ENCODE assay signal across 8 mouse cellular contexts in the genomic region with DNA sequence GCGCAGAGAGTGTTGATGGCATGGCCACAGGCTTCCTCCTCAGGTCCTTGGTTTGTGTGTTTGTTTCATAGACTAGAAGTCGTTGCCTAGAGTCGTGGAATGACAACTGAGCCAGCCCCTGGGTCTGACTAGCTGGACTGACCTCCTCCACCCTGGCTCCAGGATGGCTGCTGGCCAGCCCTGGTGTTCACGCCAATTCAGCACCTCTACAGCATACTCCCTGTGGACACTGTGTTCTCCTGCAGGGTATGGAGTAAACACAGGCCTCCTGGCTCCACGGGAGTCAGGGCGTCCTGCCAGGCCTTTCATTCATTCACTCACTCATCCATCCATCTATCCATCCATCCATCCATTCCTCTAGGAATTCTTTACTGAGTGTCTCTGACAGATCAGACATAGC. TPM values are rescaled to one million over a fixed set of nuclear protein-coding genes. Genes with fewer than 3 reads are reported as not detected.
DNase-seq lines count a peak whose midpoint lies in the region; ATAC-seq and TF ChIP-seq lines count a peak whose summit lies in the region.
"Had no signal": no experiment of that assay in that cellular context is flagged by ENCODE, and none has a peak within 500 bp of the region (broad histone marks: within the 10 kb centered on the region; RNA-seq: fewer than 3 reads in every experiment).

No protein-coding gene starts in this region.

- no peak overlapping the region for H3K4me3 ChIP-seq in midbrain, embryonic 10.5 days
- H3K4me3 ChIP-seq in midbrain, embryonic 11.5 days (ENCODE audit: low read depth, low read length): no peak overlapping the region
- no peak overlapping the region for H3K4me3 ChIP-seq in lung, adult 2 months (replicated peaks; ENCODE audit: extremely low read depth, low read depth, low read length)

- no peaks in the 10 kb centered on the region for H3K9me3 ChIP-seq in midbrain, embryonic 10.5 days (replicated peaks)
- no peaks in the 10 kb centered on the region for H3K9me3 ChIP-seq in midbrain, embryonic 11.5 days (ENCODE audit: control insufficient read depth, low read length)

- H3K27ac ChIP-seq in midbrain, embryonic 10.5 days (replicated peaks): 0 out of 2 replicates have a peak overlapping the region, but pooled peaks have one; percentile 68
- H3K27ac ChIP-seq in midbrain, embryonic 11.5 days (ENCODE audit: low read depth, low read length): no peak overlapping the region

- TF ChIP-seq CTCF in lung, adult 2 months (IDR thresholded peaks at IDR 0.05; ENCODE audit: insufficient read depth, low read length): no peak

- no peak for TF ChIP-seq POLR2A in lung, adult 2 months (IDR thresholded peaks at IDR 0.05; ENCODE audit: borderline replicate concordance, extremely low read depth, low read depth, low read length)

- H3K9ac ChIP-seq in midbrain, embryonic 11.5 days (ENCODE audit: low read length): no peak overlapping the region

- no peaks in the 10 kb centered on the region for H3K27me3 ChIP-seq in midbrain, embryonic 10.5 days (ENCODE audit: low read depth, poor library complexity, severe bottlenecking)
- no peaks in the 10 kb centered on the region for H3K27me3 ChIP-seq in midbrain, embryonic 11.5 days (ENCODE audit: control insufficient read depth, insufficient read depth, low read length)

- no peak for ATAC-seq in midbrain, embryonic 11.5 days (ENCODE audit: low FRiP score)

- DNase-seq in midbrain, embryonic 10.5 days (ENCODE audit: low spot score): no peak
- no peak for DNase-seq in midbrain, embryonic 11.5 days (ENCODE audit: low spot score, missing footprints)
- peak; percentile 93 for DNase-seq in gastrocnemius, adult 18-20 months (ENCODE audit: low spot score)
- peak; percentile 94 for DNase-seq in heart, postnatal 10 days
- DNase-seq in lung, adult 2 months: peak; percentile 73
- no peak for DNase-seq in spleen, adult 12 weeks (ENCODE audit: low spot score)
- no peak for DNase-seq in urinary bladder, postnatal 10 days (ENCODE audit: low spot score)

- intact Hi-C loops in heart, postnatal 10 days (cut with DNase I): no loop called here

- H3K4me2 ChIP-seq in midbrain, embryonic 11.5 days: no peak overlapping the region

- peaks cover 21% of the 10 kb centered on the region for H3K4me1 ChIP-seq in midbrain, embryonic 10.5 days
- H3K4me1 ChIP-seq in midbrain, embryonic 11.5 days (ENCODE audit: control insufficient read depth, insufficient read depth, low read length): peaks cover 4% of the 10 kb centered on the region; the same call in 1 of the 2 replicates
- H3K4me1 ChIP-seq in lung, adult 2 months (ENCODE audit: control insufficient read depth, insufficient read depth, low read length): peaks cover 28% of the 10 kb centered on the region

- WGBS in midbrain, embryonic 10.5 days: 77% methylated on average over 6 of the region's 6 CpGs
- 71% methylated on average over 6 of the region's 6 CpGs for WGBS in midbrain, embryonic 11.5 days
- WGBS in lung, adult 2 months: 33% methylated on average over 6 of the region's 6 CpGs

- no peaks in the 10 kb centered on the region for H3K36me3 ChIP-seq in midbrain, embryonic 10.5 days
- no peaks in the 10 kb centered on the region for H3K36me3 ChIP-seq in midbrain, embryonic 11.5 days (ENCODE audit: control insufficient read depth, insufficient read depth, low read length)

RNA-seq across cellular contexts. Expression of gene Aldh1l1, which starts 22.9 kb away (rescaled TPM):
- 2.7 and 3.7 TPM in 2 replicates for polyA plus RNA-seq in midbrain, embryonic 10.5 days (2016; fragmentation: Nextera tagmentation; extraction: Ambion mirVana)
- polyA plus RNA-seq in midbrain, embryonic 11.5 days (2014; fragmentation: Nextera tagmentation; extraction: Ambion mirVana): 3.7 and 4.1 TPM in 2 replicates
- 1 to 10 TPM; 3.5 to 4.2 TPM for total RNA-seq in gastrocnemius, adult 18-20 months (2021)
- 1 to 10 TPM; 1.0 to 2.2 TPM for total RNA-seq in heart, postnatal 10 days (2021)
- 14.7 and 17.9 TPM in 2 replicates for polyA plus RNA-seq in lung, adult 2 months (2012; rRNA removed)

RNA-seq across cellular contexts. Expression of gene Klf15, which starts 46.7 kb away (rescaled TPM):
- 4.2 and 4.9 TPM in 2 replicates for polyA plus RNA-seq in midbrain, embryonic 10.5 days (2016; fragmentation: Nextera tagmentation; extraction: Ambion mirVana)
- polyA plus RNA-seq in midbrain, embryonic 11.5 days (2014; fragmentation: Nextera tagmentation; extraction: Ambion mirVana): 3.5 and 4.2 TPM in 2 replicates
- total RNA-seq in gastrocnemius, adult 18-20 months (2021): 10 to 100 TPM; 33.8 to 73.0 TPM
- total RNA-seq in heart, postnatal 10 days (2021): 10 to 100 TPM; 15.6 to 38.7 TPM
- 55.7 and 145 TPM in 2 replicates for polyA plus RNA-seq in lung, adult 2 months (2012; rRNA removed)
- total RNA-seq: hematopoietic stem cell, adult 5-6 weeks had no signal

Comparison
In these comparisons a context has a peak if more than half of its experiments do, and no peak if none do; other contexts are left out.
1. DNase-seq: peak in gastrocnemius, adult 18-20 months (single experiment), heart, postnatal 10 days (2 of 2) and lung, adult 2 months (single experiment); none in midbrain, embryonic 10.5 days (single experiment), midbrain, embryonic 11.5 days (single experiment), spleen, adult 12 weeks (single experiment) and urinary bladder, postnatal 10 days (single experiment).